ENCODE assay signal across 19 mouse cellular contexts in genomic region chr6:144638547-144638946, GRCm38 (mm10).
DNase-seq lines count a peak whose midpoint lies in the region; ATAC-seq lines count a peak whose summit lies in the region.
"Had no signal": no experiment of that assay in that cellular context is flagged by ENCODE, and none has a peak within 500 bp of the region (broad histone marks: within the 10 kb centered on the region; RNA-seq: fewer than 3 reads in every experiment).

No protein-coding gene starts in this region.

- H3K27ac ChIP-seq in midbrain, embryonic 11.5 days (ENCODE audit: low read depth, low read length), result no peak overlapping the region
- H3K27ac ChIP-seq in midbrain, embryonic 16.5 days (ENCODE audit: low read length), result no peak overlapping the region
- H3K27ac ChIP-seq in midbrain, embryonic 13.5 days, result no peak overlapping the region
- H3K27ac ChIP-seq: embryonic facial prominence, embryonic 10.5 days; heart, embryonic 13.5 days; hindbrain, embryonic 12.5 days had no signal

- no peak overlapping the region for H3K4me3 ChIP-seq in midbrain, embryonic 11.5 days (ENCODE audit: low read depth, low read length)
- H3K4me3 ChIP-seq in midbrain, embryonic 16.5 days (ENCODE audit: low read depth, low read length), result no peak overlapping the region
- H3K4me3 ChIP-seq in midbrain, embryonic 13.5 days (replicated peaks), result no peak overlapping the region
- H3K4me3 ChIP-seq: embryonic facial prominence, embryonic 10.5 days; heart, embryonic 13.5 days; hindbrain, embryonic 12.5 days had no signal

- no peaks in the 10 kb centered on the region for H3K9me3 ChIP-seq in midbrain, embryonic 11.5 days (ENCODE audit: control insufficient read depth, low read length)
- no peaks in the 10 kb centered on the region for H3K9me3 ChIP-seq in midbrain, embryonic 16.5 days (replicated peaks; ENCODE audit: control insufficient read depth, low read length, poor library complexity, severe bottlenecking)
- no peaks in the 10 kb centered on the region for H3K9me3 ChIP-seq in midbrain, embryonic 13.5 days
- H3K9me3 ChIP-seq: embryonic facial prominence, embryonic 10.5 days; heart, embryonic 13.5 days; hindbrain, embryonic 12.5 days had no signal

- DNase-seq in midbrain, embryonic 11.5 days (ENCODE audit: low spot score, missing footprints), result no peak
- DNase-seq in adrenal gland, adult 8-10 months, result peak; percentile 67
- peak; percentile 35 for DNase-seq in adrenal gland, postnatal 25 days
- DNase-seq in cerebellum, postnatal 4 days (ENCODE audit: low spot score in 2 of 2), result no peak
- DNase-seq in urinary bladder, adult 2 months (ENCODE audit: low spot score), result no peak
- DNase-seq in cerebellum, adult 11 months, result no peak
- DNase-seq: cerebellum, adult 18-20 months; cerebellum, adult 9-11 months; cerebellum, postnatal 36 days; gastrocnemius, postnatal 14 days; heart, postnatal 4 days had no signal

- ATAC-seq in midbrain, embryonic 11.5 days (ENCODE audit: low FRiP score), result peak; percentile 61
- ATAC-seq in midbrain, embryonic 16.5 days, result no peak
- peak; percentile 50 for ATAC-seq in midbrain, embryonic 13.5 days
- ATAC-seq: forebrain, embryonic 14.5 days; hindbrain, embryonic 16.5 days; inflammation-experienced regulatory T-cells, adult 6 months had no signal

- peaks cover 20% of the 10 kb centered on the region for H3K4me1 ChIP-seq in midbrain, embryonic 11.5 days (ENCODE audit: control insufficient read depth, insufficient read depth, low read length)
- H3K4me1 ChIP-seq in midbrain, embryonic 16.5 days (ENCODE audit: control insufficient read depth, insufficient read depth, low read length), result no peaks in the 10 kb centered on the region; the same call in 1 of the 2 replicates
- H3K4me1 ChIP-seq in midbrain, embryonic 13.5 days (replicated peaks), result peaks cover 23% of the 10 kb centered on the region

- no peak overlapping the region for H3K4me2 ChIP-seq in midbrain, embryonic 11.5 days
- no peak overlapping the region for H3K4me2 ChIP-seq in midbrain, embryonic 16.5 days (ENCODE audit: low read length)
- H3K4me2 ChIP-seq in midbrain, embryonic 13.5 days (replicated peaks), result no peak overlapping the region
- H3K4me2 ChIP-seq: heart, embryonic 13.5 days; hindbrain, embryonic 12.5 days had no signal

- no peak overlapping the region for H3K9ac ChIP-seq in midbrain, embryonic 11.5 days (ENCODE audit: low read length)
- no peak overlapping the region for H3K9ac ChIP-seq in midbrain, embryonic 16.5 days (ENCODE audit: low read depth, low read length)
- H3K9ac ChIP-seq in midbrain, embryonic 13.5 days (replicated peaks), result no peak overlapping the region
- H3K9ac ChIP-seq: heart, embryonic 13.5 days; hindbrain, embryonic 12.5 days had no signal

- 56% methylated on average over 5 of the region's 5 CpGs for WGBS in midbrain, embryonic 11.5 days
- WGBS in midbrain, embryonic 16.5 days, result 40% methylated on average over 5 of the region's 5 CpGs
- WGBS in midbrain, embryonic 13.5 days, result 36% methylated on average over 5 of the region's 5 CpGs

- no peaks in the 10 kb centered on the region for H3K36me3 ChIP-seq in midbrain, embryonic 11.5 days (ENCODE audit: control insufficient read depth, insufficient read depth, low read length)
- H3K36me3 ChIP-seq in midbrain, embryonic 16.5 days (ENCODE audit: control insufficient read depth, insufficient read depth, low read length), result no peaks in the 10 kb centered on the region
- no peaks in the 10 kb centered on the region for H3K36me3 ChIP-seq in midbrain, embryonic 13.5 days
- H3K36me3 ChIP-seq: embryonic facial prominence, embryonic 10.5 days; heart, embryonic 13.5 days; hindbrain, embryonic 12.5 days had no signal

- H3K27me3 ChIP-seq in midbrain, embryonic 11.5 days (ENCODE audit: control insufficient read depth, insufficient read depth, low read length), result no peaks in the 10 kb centered on the region
- H3K27me3 ChIP-seq in midbrain, embryonic 16.5 days (ENCODE audit: control insufficient read depth, insufficient read depth, low read depth, low read length), result no peaks in the 10 kb centered on the region
- no peaks in the 10 kb centered on the region for H3K27me3 ChIP-seq in midbrain, embryonic 13.5 days
- H3K27me3 ChIP-seq: heart, embryonic 13.5 days; hindbrain, embryonic 12.5 days had no signal

Comparison
In these comparisons a context has a peak if more than half of its experiments do, and no peak if none do; other contexts are left out.
1. DNase-seq: peak in adrenal gland, adult 8-10 months (single experiment) and adrenal gland, postnatal 25 days (single experiment); none in midbrain, embryonic 11.5 days (single experiment), cerebellum, postnatal 4 days (0 of 2), urinary bladder, adult 2 months (single experiment) and cerebellum, adult 11 months (single experiment).